Mouse (Mus musculus) intestine, embryonic 16.5 days (tissue): ENCODE measurements around the gene Krt14. TPM values are rescaled to one million over a fixed set of nuclear protein-coding genes. Genes with fewer than 3 reads are reported as not detected.

Source experiments
- ATAC-seq: fragments of 200-750 bp; cut with Nextera tagmentation; 2 replicates; pipeline ENCODE4 v1.8.0; 2017; ENCODE audit warnings: moderate TSS enrichment, moderate library complexity
- H3K27ac ChIP-seq: fragments of 300-500 bp; sonication (generic); 2 replicates; pipeline ENCODE4 v1.5.1; 2014; ENCODE audit warnings: mild to moderate bottlenecking, low read length
- H3K27me3 ChIP-seq: fragments of 300-500 bp; sonication (generic); replicated peaks from 2 replicates; pipeline ENCODE4 v1.6.1; 2014; ENCODE audit warnings: low read length, control low read depth, mixed read lengths; ENCODE audit not compliant: control insufficient read depth, insufficient read depth
- H3K36me3 ChIP-seq: fragments of 300-500 bp; sonication (generic); 2 replicates; pipeline ENCODE4 v1.6.1; 2014; ENCODE audit warnings: low read length, control low read depth; ENCODE audit not compliant: control insufficient read depth, insufficient read depth
- H3K4me1 ChIP-seq: fragments of 300-500 bp; sonication (generic); 2 replicates; pipeline ENCODE4 v1.6.1; 2014; ENCODE audit warnings: low read length, control low read depth, mixed read lengths; ENCODE audit not compliant: control insufficient read depth, insufficient read depth
- H3K4me2 ChIP-seq: fragments of 300-500 bp; sonication (generic); 2 replicates; pipeline ENCODE4 v1.6.1; 2014; ENCODE audit warnings: low read depth, low read length, control low read depth
- H3K4me3 ChIP-seq: fragments of 300-500 bp; sonication (generic); 2 replicates; pipeline ENCODE4 v1.5.1; 2014; ENCODE audit warnings: mild to moderate bottlenecking, low read length
- H3K9ac ChIP-seq: fragments of 300-500 bp; sonication (generic); 2 replicates; pipeline ENCODE4 v1.6.1; 2014; ENCODE audit warnings: low read depth, low read length
- H3K9me3 ChIP-seq: fragments of 300-500 bp; sonication (generic); 2 replicates; pipeline ENCODE4 v1.6.1; 2016; ENCODE audit warnings: low read length, control low read depth; ENCODE audit not compliant: control insufficient read depth
- WGBS: fragments of 180-500 bp; shearing (Covaris S2); extraction: QIAGEN DNeasy Blood & Tissue Kit; methylation state at CpG from one replicate; pipeline ENCODE4 v1.1.7; 2014; 5-methylcytosine and 5-hydroxymethylcytosine counted together
- polyA plus RNA-seq: library from polyadenylated mRNA; unstranded; fragments of >200 nt; fragmentation: Nextera tagmentation; extraction: Ambion mirVana; gene quantifications from 2 replicates; pipeline ENCODE4 v1.2.1, GENCODE M21; 2015

Krt14 gene
- polyA plus RNA-seq, 1 experiment from 2014 or later, result 7.3 TPM

DNA sequence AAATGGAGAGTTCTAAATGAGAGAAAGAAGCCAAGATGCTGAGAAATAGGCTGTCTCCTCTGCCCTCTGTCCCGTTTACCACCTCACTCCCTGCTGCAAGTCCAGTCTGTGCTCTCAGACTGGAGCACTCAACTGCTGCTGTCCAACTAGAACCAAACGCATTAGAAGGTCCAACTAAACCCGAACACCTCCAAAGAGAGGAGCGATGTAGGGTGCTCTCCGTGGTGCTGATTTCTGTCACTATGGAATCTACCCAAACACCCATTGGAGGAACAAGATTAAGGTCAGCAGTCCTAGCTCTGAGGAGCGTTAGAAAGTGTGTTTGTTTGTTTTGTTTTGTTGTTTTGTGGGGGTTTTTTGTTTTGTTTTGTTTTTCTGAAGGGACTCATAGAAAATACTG is 3.9 kb downstream of the Krt14 start:
- Histone ChIP-seq H3K27me3 (0 out of 2 replicates have a peak, but pooled peaks cover 4% of the 10 kb centered on the region), H3K4me3 (no peak overlapping the region), H3K9me3 (no peaks in the 10 kb centered on the region), H3K4me1 (no peaks in the 10 kb centered on the region), H3K27ac (no peak overlapping the region), H3K9ac (no peak overlapping the region), H3K36me3 (no peaks in the 10 kb centered on the region), H3K4me2 (no peak overlapping the region)
- 17% methylated on average over 6 of the region's 6 CpGs for WGBS
- no peak for ATAC-seq

DNA sequence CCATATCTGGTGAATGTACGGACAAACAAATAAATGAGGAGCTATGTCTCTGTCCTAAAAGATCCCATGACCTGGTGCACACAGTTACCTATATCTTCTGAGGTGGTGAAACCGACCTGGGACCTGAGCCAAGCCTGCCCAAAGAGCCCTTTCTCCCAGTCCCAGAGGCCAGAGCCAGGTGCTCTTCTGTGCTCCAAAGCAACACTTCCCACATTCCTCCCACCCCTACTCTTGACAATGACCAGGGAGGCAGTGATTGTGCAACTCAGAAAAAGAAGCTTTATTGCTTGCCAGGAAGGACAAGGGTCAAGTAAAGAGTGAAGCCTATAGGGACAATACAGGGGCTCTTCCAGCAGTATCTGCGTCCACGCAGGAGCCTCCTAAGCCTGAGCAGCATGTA is 4.4 kb downstream of the Krt14 start:
- no peaks in the 10 kb centered on the region for H3K36me3 ChIP-seq
- 0 out of 2 replicates have a peak, but pooled peaks cover 4% of the 10 kb centered on the region for H3K27me3 ChIP-seq
- H3K27ac ChIP-seq, result no peak overlapping the region
- H3K9me3 ChIP-seq, result no peaks in the 10 kb centered on the region
- no peak overlapping the region for H3K4me2 ChIP-seq
- no peak overlapping the region for H3K4me3 ChIP-seq
- peak; percentile 48; the same call in 1 of the 2 replicates for ATAC-seq
- no peaks in the 10 kb centered on the region for H3K4me1 ChIP-seq
- no peak overlapping the region for H3K9ac ChIP-seq
- 71% methylated on average over 4 of the region's 4 CpGs for WGBS

DNA sequence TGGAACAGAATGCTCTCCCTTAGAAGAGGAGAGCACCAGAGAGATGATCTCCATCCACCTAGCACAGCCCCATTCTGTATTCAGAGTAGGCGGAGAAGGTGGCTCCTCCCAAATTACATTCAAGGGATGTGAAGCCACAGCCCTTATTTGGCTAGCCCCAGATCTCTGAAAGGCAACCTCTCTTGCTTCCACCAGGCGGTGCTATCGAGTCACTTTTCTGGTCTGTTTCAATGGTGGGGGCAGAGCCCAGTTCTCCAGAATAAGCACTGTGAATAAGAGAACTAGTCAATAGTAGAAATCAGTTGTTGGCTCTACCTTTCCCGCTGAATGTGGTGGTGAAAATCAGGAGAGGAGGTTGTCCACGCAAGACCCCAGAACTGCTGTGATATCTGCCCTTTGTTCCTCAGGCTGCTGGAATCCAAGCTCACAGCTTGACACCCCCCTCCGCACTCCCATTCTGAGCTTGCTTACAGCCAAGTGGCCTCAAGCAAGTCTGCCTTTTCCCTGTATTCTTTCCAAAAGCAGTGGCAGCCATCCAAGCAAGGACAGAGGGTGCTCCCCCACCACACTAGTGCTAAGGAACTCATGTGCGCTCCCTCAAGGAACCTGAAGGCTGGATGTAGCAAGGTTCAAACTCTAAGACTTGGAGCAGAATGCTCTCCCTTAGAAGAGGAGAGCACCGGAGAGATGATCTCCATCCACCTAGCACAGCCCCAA is 7.1 kb downstream of the Krt14 start:
- H3K4me3 ChIP-seq, result no peak overlapping the region
- H3K9me3 ChIP-seq, result no peaks in the 10 kb centered on the region
- H3K27me3 ChIP-seq, result 0 out of 2 replicates have a peak, but pooled peaks cover 4% of the 10 kb centered on the region
- no peak overlapping the region for H3K27ac ChIP-seq
- H3K4me1 ChIP-seq, result no peaks in the 10 kb centered on the region
- H3K36me3 ChIP-seq, result no peaks in the 10 kb centered on the region
- no peak overlapping the region for H3K4me2 ChIP-seq
- whole genome bisulfite sequencing, result 45% methylated on average over 8 of the region's 8 CpGs
- H3K9ac ChIP-seq, result no peak overlapping the region
- no peak for ATAC-seq

DNA sequence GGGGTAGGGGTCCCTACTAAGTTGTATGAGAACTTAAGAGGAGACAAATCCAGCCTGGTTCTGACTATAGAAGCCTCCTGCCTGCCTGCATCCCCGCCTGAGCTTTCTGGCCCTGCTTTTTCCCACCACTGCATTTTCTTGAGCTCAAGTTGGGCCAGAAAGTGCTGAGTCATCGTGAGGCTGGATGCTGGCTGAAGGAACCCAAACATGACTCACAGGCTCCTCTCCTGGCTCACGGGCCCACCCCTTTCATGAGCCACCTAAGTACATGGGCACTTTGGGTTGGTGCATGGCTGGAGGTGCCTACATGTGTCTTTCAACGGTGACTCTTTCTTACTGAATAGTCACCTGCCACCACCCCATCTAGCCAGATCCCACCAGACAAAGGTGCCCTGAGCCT is 8.7 kb downstream of the Krt14 start:
- WGBS, result 68% methylated on average over 4 of the region's 4 CpGs
- Histone ChIP-seq H3K9me3 (no peaks in the 10 kb centered on the region), H3K27me3 (no peaks in the 10 kb centered on the region), H3K9ac (no peak overlapping the region), H3K27ac (no peak overlapping the region), H3K4me2 (no peak overlapping the region), H3K4me1 (no peaks in the 10 kb centered on the region), H3K4me3 (no peak overlapping the region), H3K36me3 (no peaks in the 10 kb centered on the region)
- no peak for ATAC-seq

DNA sequence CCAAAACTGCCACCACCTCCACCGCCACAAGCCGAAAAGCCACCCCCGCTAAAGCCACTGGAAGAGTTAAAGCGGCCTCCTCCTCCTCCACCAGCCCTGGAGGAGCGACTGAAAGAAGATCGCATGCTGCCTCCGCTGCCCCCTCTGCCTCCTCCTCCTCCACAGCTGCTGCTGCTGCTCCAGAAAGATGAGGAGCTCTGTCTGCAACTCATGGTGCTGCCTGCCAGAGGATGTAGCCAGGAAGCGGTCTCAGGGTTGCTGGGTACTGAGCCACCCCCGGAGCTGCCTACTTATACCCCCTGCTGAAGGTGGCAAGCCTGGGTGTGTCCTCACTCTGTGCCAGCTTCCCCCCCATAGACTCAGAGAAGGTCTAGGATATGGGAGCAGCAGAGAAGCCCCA is 14.4 kb downstream of the Krt14 start, which contains the start of gene Krt9:
TSS of gene Krt9 (minus strand) at position 255 of the 400 bp plus-strand sequence.
- Histone ChIP-seq H3K36me3 (no peaks in the 10 kb centered on the region), H3K4me2 (no peak within 1 kb of the TSS), H3K9me3 (no peaks in the 10 kb centered on the region), H3K4me1 (no peaks in the 10 kb centered on the region), H3K9ac (no peak within 1 kb of the TSS), H3K27me3 (no peaks in the 10 kb centered on the region), H3K4me3 (no peak within 1 kb of the TSS), H3K27ac (no peak within 1 kb of the TSS)
- no peak for ATAC-seq
- WGBS, result 27% methylated on average over 9 of the region's 9 CpGs

DNA sequence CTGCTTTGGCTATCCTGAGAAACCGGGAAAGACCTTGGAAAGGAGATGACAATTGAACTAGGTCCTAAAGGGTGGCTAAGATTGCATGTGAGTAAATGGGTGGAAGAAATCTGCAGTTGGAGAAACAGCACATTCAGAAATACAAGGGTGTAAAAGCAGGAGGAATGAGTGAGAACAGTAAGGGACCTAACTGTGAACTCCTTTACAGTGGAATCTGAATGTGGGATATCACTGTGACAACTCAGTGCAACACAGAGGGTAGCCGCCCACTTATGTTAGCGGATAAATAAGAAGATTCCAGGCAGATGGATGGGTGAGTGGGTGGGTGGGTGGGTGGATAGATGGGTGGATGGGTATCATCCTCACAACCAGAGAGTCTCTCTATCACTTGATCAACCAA is 15.5 kb downstream of the Krt14 start:
- H3K4me1 ChIP-seq, result no peaks in the 10 kb centered on the region
- H3K36me3 ChIP-seq, result no peaks in the 10 kb centered on the region
- no peak overlapping the region for H3K27ac ChIP-seq
- no peaks in the 10 kb centered on the region for H3K9me3 ChIP-seq
- H3K4me3 ChIP-seq, result no peak overlapping the region
- 86% methylated on average over 3 of the region's 3 CpGs for WGBS
- H3K27me3 ChIP-seq, result no peaks in the 10 kb centered on the region
- H3K9ac ChIP-seq, result no peak overlapping the region
- no peak for ATAC-seq
- H3K4me2 ChIP-seq, result no peak overlapping the region

DNA sequence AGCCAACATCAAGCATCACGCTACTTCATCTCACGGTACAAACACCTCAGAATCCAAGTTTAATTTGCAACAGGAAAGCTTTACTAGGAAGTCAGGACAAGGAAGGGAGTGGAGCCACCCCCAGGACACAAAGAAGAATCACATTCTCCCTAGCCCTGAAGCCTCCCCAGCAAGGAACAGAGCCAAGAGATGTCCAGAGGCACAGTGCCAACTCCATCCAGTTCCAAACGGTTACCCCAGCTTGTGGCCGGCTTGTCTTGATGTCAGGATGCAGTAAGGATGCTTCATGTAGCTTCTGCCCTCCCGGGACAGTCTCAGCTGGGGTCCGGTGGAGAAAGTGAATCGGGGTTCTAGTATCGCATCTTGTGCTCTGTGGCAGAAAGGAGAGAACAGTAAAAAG is 20.6 kb downstream of the Krt14 start:
- no peak for ATAC-seq

DNA sequence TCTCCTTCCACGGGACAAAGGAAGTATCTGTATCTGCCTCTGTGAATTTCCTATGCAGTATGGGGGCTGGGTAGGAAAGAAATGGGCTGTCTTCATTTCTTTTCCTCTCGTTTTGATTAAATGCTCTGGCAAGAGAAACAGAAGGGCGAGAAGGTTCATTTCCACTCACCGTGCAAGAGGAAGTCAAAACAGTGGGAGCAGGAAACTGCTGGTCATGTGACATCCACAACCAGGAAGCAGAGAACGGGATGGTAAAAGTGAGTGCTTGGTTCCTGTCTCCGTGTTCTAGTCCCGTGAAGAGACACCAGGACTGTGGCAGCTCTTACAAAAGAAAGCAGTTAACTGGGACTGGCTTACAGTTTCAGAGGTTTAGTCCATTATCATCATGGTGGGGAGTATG is 25.6 kb downstream of the Krt14 start:
- Histone ChIP-seq H3K9ac (no peak overlapping the region), H3K27me3 (no peaks in the 10 kb centered on the region), H3K36me3 (no peaks in the 10 kb centered on the region), H3K27ac (no peak overlapping the region), H3K9me3 (no peaks in the 10 kb centered on the region), H3K4me1 (no peaks in the 10 kb centered on the region), H3K4me3 (no peak overlapping the region), H3K4me2 (no peak overlapping the region)
- ATAC-seq, result no peak
- 76% methylated on average over 7 of the region's 7 CpGs for WGBS

More for the DNA sequence above, 20.6 kb downstream of the Krt14 start:
- no peaks in the 10 kb centered on the region for H3K9me3 ChIP-seq
- H3K9ac ChIP-seq, result no peak overlapping the region
- no peak overlapping the region for H3K27ac ChIP-seq
- no peaks in the 10 kb centered on the region for H3K27me3 ChIP-seq
- H3K4me1 ChIP-seq, result no peaks in the 10 kb centered on the region
- no peak overlapping the region for H3K4me2 ChIP-seq
- 83% methylated on average over 8 of the region's 8 CpGs for WGBS
- no peak overlapping the region for H3K4me3 ChIP-seq
- no peaks in the 10 kb centered on the region for H3K36me3 ChIP-seq

DNA sequence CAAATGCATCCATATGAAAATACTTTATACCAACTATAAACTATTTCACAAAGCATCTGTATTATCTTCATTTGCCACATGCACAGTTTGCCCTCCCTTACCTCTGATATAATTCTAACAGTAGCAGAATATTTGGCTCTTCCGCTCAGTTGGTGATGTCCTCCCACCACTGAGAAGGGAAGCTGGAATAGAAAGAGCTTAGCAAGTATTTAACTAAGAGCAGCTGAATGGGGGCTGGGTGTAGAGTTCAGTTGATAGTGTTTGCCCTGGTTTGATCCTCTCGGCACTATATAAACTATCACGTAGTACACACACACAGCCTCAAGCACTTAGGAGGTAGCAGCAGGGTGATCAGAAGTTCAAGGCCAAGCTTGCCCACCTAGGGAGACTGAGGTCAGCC is 28.1 kb downstream of the Krt14 start:
- Histone ChIP-seq H3K9me3 (no peaks in the 10 kb centered on the region), H3K36me3 (no peaks in the 10 kb centered on the region), H3K27me3 (no peaks in the 10 kb centered on the region), H3K4me3 (no peak overlapping the region), H3K4me2 (no peak overlapping the region), H3K4me1 (no peaks in the 10 kb centered on the region), H3K27ac (no peak overlapping the region), H3K9ac (no peak overlapping the region)
- WGBS, result 37% methylated on average over 3 of the region's 3 CpGs
- ATAC-seq, result no peak

DNA sequence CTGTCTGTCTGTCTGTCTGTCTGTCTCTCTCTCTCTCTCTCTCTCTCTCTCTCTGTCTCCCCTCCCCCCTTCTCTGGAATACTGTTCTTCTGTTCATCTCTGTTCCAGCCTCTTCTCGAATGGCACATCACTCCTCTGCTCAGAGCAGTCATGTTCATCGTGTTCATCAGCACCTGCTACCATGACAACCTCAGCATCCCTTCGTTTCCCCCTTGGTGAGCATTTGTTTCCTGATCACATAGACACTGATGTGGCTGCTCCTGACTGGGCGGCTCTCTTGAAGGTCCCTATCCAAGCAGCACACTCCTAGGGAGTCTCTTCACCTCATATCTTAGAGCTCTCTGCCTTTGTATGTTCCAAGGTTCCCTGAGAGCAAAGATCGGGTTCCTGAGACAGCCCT is 29.0 kb downstream of the Krt14 start:
- Histone ChIP-seq H3K27ac (no peak overlapping the region), H3K4me3 (no peak overlapping the region), H3K4me2 (no peak overlapping the region), H3K4me1 (no peaks in the 10 kb centered on the region), H3K27me3 (no peaks in the 10 kb centered on the region), H3K36me3 (no peaks in the 10 kb centered on the region), H3K9me3 (no peaks in the 10 kb centered on the region), H3K9ac (no peak overlapping the region)
- no peak for ATAC-seq
- 74% methylated on average over 5 of the region's 5 CpGs for WGBS
